Mouse (Mus musculus) inflammation-experienced regulatory T-cells, adult 16 weeks (primary cell): Measurements from ENCODE around the gene Ccdc39. TPM values are rescaled to one million over a fixed set of nuclear protein-coding genes. Genes with fewer than 3 reads are reported as not detected.

Experiments used
- polyA plus RNA-seq: library from polyadenylated mRNA; unstranded; fragments of 100-300 nt; shearing (Covaris generic); gene quantifications from one replicate; pipeline ENCODE4 v1.2.1, GENCODE M21; 2017

Gene Ccdc39
- polyA plus RNA-seq: 0.33 TPM

DNA sequence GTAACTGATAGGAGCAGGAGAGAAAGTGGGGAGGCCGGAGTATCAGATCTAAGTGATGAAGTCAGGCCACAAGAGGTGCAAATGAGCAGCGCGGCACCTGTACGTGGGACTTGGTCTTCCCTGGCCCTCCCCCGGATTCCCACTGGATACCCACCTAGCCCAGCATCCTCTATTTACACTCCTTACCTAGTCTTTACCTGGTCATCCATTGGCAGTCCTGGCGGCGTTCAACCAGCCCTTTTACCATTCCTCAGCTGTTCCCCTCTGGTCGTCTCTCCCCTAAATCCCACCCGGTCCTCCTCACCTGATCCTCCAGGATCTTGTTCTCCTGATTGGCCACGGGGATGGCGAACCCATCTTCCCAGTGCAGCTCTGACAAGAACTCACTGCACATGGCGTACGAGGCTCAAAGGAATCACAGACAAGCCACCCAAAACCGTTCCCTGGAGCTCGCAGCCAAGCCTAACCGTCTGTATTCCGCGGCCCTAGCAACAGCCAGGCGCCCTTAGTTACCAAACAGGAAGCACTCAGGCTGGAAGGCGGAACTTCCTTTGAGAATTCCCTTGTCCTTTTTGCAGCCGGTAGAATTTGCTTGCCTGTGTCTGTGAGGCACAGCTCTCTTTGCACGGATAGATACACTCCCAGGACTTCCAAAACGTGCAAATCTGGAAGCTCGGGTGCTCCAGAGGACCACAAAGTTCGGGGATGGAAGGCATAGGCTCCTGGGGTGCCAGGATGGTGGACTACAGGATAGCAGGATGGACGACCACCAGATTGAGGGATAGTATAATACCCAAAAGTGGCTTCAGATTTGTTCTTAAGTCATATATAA lies at the start of gene Ccdc39:
Gene Ccdc39, minus strand, starts transcription at position 510 of the 832 bp plus-strand sequence.

DNA sequence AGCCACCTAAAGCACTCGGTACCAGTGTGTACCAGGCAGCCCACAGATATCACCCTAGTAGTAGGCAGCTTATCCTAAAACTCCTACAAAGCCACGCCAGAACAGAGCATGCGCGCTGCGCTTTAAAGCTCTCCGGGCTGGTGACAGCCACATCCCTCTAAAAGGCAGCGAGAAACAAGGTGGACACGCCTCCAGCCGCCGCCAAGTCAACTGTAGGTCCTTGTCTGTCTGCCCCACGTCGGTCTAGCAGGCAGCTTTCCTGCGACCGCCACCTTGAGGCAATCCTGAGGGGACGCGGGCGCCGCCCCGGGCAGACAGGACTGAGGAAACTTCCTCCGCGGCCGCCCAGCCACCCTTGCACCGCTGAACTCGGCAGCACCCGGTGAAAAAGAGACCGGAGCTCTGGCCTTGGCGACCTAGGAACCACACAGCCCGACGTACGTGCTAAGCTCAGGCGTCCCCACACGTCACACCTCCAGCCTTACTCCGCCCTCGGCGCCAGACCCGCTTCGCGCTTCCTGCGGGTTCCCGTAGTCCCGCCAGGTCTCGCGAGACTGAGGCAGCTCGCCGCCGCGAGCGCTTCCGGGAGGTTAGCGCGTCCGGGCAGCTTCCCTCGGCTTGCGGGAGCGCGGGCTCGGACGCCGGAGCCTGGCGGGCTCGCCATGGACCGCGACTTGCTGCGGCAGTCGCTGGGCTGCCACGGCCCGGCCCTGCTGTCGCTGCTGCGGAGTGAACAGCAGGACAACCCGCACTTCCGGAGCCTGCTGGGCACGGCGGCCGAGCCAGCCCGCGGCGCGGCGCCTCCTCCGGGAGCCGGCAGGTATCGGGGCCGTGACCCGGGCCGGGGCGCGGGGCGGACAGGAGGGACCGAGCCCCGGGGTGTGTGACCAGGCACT lies 44.2 kb downstream of the Ccdc39 start, which contains the start of gene Ttc14:
Gene Ttc14, plus strand, starts transcription at position 216 of the 896 bp plus-strand sequence.

Other genes starting within 250 kb of the Ccdc39 start
- 28.0 TPM for gene Ttc14, start 44.5 kb downstream of the Ccdc39 start, polyA plus RNA-seq
- 51.0 TPM for gene Fxr1, start 175.6 kb upstream of the Ccdc39 start, polyA plus RNA-seq
- 136 TPM for gene Dnajc19, start 237.0 kb upstream of the Ccdc39 start, polyA plus RNA-seq